Mouse (Mus musculus): ENCODE data around the gene Krt14. TPM values are rescaled to one million over a fixed set of nuclear protein-coding genes. Genes with fewer than 3 reads are reported as not detected.

Gene Krt14
- polyA plus RNA-seq, 1 experiment: 0.11 TPM

GRCm38 (mm10) chr11:100157908-100158477 lies 49.4 kb downstream of the Krt14 start:
- no peak overlapping the region for H3K27ac ChIP-seq (ENCODE audit: insufficient read depth, low read length)
- TF ChIP-seq CTCF (IDR thresholded peaks at IDR 0.05; ENCODE audit: borderline replicate concordance, insufficient read depth, low read depth, low read length): no peak
- no peak for TF ChIP-seq POLR2A (IDR thresholded peaks at IDR 0.05; ENCODE audit: borderline replicate concordance, insufficient read depth, low read length)
- H3K4me3 ChIP-seq (replicated peaks; ENCODE audit: insufficient read depth, low read depth, low read length): no peak overlapping the region
- 79% methylated on average over 6 of the region's 6 CpGs for WGBS
- no peaks in the 10 kb centered on the region for H3K4me1 ChIP-seq (ENCODE audit: control insufficient read depth, insufficient read depth, low read length)
- DNase-seq: no peak
- no peaks in the 10 kb centered on the region for H3K27me3 ChIP-seq (ENCODE audit: control insufficient read depth, insufficient read depth, low read length)

- TF ChIP-seq POLR2A (IDR thresholded peaks at IDR 0.05; ENCODE audit: borderline replicate concordance, insufficient read depth, low read length) (no peak), CTCF (IDR thresholded peaks at IDR 0.05; ENCODE audit: borderline replicate concordance, insufficient read depth, low read depth, low read length) (no peak)
- Histone ChIP-seq H3K27me3 (ENCODE audit: control insufficient read depth, insufficient read depth, low read length) (no peaks in the 10 kb centered on the region), H3K4me1 (ENCODE audit: control insufficient read depth, insufficient read depth, low read length) (no peaks in the 10 kb centered on the region), H3K4me3 (replicated peaks; ENCODE audit: insufficient read depth, low read depth, low read length) (no peak overlapping the region), H3K27ac (ENCODE audit: insufficient read depth, low read length) (no peak overlapping the region)
- WGBS: 81% methylated on average over 3 of the region's 3 CpGs
- DNase-seq: no peak
Measured at GRCm38 (mm10) chr11:100157331-100157730, 50.0 kb downstream of the Krt14 start.

GRCm38 (mm10) chr11:100155497-100156255 lies 51.7 kb downstream of the Krt14 start:
- TF ChIP-seq POLR2A (IDR thresholded peaks at IDR 0.05; ENCODE audit: borderline replicate concordance, insufficient read depth, low read length) (no peak), CTCF (IDR thresholded peaks at IDR 0.05; ENCODE audit: borderline replicate concordance, insufficient read depth, low read depth, low read length) (no peak)
- no peaks in the 10 kb centered on the region for H3K27me3 ChIP-seq (ENCODE audit: control insufficient read depth, insufficient read depth, low read length)
- WGBS: 25% methylated on average over 8 of the region's 8 CpGs

More at GRCm38 (mm10) chr11:100155497-100156255, 51.7 kb downstream of the Krt14 start:
- Histone ChIP-seq H3K4me3 (replicated peaks; ENCODE audit: insufficient read depth, low read depth, low read length) (no peak overlapping the region), H3K4me1 (ENCODE audit: control insufficient read depth, insufficient read depth, low read length) (no peaks in the 10 kb centered on the region), H3K27ac (ENCODE audit: insufficient read depth, low read length) (no peak overlapping the region)
- DNase-seq: no peak

Other genes with a start within 250 kb of the Krt14 start
- gene Krtap29-1, start 228.5 kb downstream of the Krt14 start, polyA plus RNA-seq (2012; rRNA removed): not detected in 2 replicates
- not detected in 2 replicates for gene Krtap16-1, start 221.0 kb downstream of the Krt14 start, polyA plus RNA-seq (2012; rRNA removed)
- gene Krtap17-1, start 213.6 kb downstream of the Krt14 start, polyA plus RNA-seq (2012; rRNA removed): 0.30 and 0.80 TPM in 2 replicates
- gene Krt33a, start 191.3 kb downstream of the Krt14 start, polyA plus RNA-seq (2012; rRNA removed): not detected in 2 replicates
- not detected in 2 replicates for gene Krt33b, start 177.7 kb downstream of the Krt14 start, polyA plus RNA-seq (2012; rRNA removed)
- gene Krt34, start 166.0 kb downstream of the Krt14 start, polyA plus RNA-seq (2012; rRNA removed): not detected in 2 replicates
- not detected in 2 replicates for gene Krt31, start 157.0 kb downstream of the Krt14 start, polyA plus RNA-seq (2012; rRNA removed)
- not detected in 2 replicates for gene Krt32, start 119.3 kb downstream of the Krt14 start, polyA plus RNA-seq (2012; rRNA removed)
- gene Krt35, start 111.3 kb downstream of the Krt14 start, polyA plus RNA-seq (2012; rRNA removed): not detected in 2 replicates
- gene Krt36, start 101.9 kb downstream of the Krt14 start, polyA plus RNA-seq (2012; rRNA removed): not detected in 2 replicates
- not detected in 2 replicates for gene Krt13, start 86.0 kb downstream of the Krt14 start, polyA plus RNA-seq (2012; rRNA removed)
- 0.08 and 0.35 TPM in 2 replicates for gene Krt15, start 71.6 kb downstream of the Krt14 start, polyA plus RNA-seq (2012; rRNA removed)
- gene Krt19, start 58.9 kb downstream of the Krt14 start, polyA plus RNA-seq (2012; rRNA removed): 0.36 and 0.51 TPM in 2 replicates
- gene Krt9, start 14.3 kb downstream of the Krt14 start, polyA plus RNA-seq (2012; rRNA removed): 0.62 and 1.5 TPM in 2 replicates
- not detected in 2 replicates for gene Krt16, start 41.4 kb upstream of the Krt14 start, polyA plus RNA-seq (2012; rRNA removed)
- 0.11 and 0.16 TPM in 2 replicates for gene Krt17, start 53.5 kb upstream of the Krt14 start, polyA plus RNA-seq (2012; rRNA removed)
- gene Krt42, start 62.3 kb upstream of the Krt14 start, polyA plus RNA-seq (2012; rRNA removed): not detected in 2 replicates
- gene Eif1, start 112.3 kb upstream of the Krt14 start, polyA plus RNA-seq (2012; rRNA removed): 430 and 502 TPM in 2 replicates
- not detected in 2 replicates for gene Gast, start 126.9 kb upstream of the Krt14 start, polyA plus RNA-seq (2012; rRNA removed)
- 105 and 107 TPM in 2 replicates for gene Hap1, start 148.6 kb upstream of the Krt14 start, polyA plus RNA-seq (2012; rRNA removed)
- gene Jup, start 190.2 kb upstream of the Krt14 start, polyA plus RNA-seq (2012; rRNA removed): 127 and 162 TPM in 2 replicates
- gene P3h4, start 207.3 kb upstream of the Krt14 start, polyA plus RNA-seq (2012; rRNA removed): 17.6 and 19.6 TPM in 2 replicates
- 8.0 and 8.6 TPM in 2 replicates for gene Fkbp10, start 208.1 kb upstream of the Krt14 start, polyA plus RNA-seq (2012; rRNA removed)
- 79.9 and 85.7 TPM in 2 replicates for gene Nt5c3b, start 234.3 kb upstream of the Krt14 start, polyA plus RNA-seq (2012; rRNA removed)
- 0.46 and 0.49 TPM in 2 replicates for gene Klhl10, start 234.4 kb upstream of the Krt14 start, polyA plus RNA-seq (2012; rRNA removed)

Measured in cerebellum, adult 2 months (tissue).